Mouse (Mus musculus): ENCODE measurements around the gene Pth1r.
"Not testable (repeated sequence)": the region's sequence is repeated elsewhere in the genome, so short reads cannot be mapped to it uniquely, and the experiment has no call there.

The Pth1r gene

GRCm38 (mm10) chr9:110711996-110712395 lies 34.9 kb downstream of the Pth1r start:
- no peak for DNase-seq

DNA sequence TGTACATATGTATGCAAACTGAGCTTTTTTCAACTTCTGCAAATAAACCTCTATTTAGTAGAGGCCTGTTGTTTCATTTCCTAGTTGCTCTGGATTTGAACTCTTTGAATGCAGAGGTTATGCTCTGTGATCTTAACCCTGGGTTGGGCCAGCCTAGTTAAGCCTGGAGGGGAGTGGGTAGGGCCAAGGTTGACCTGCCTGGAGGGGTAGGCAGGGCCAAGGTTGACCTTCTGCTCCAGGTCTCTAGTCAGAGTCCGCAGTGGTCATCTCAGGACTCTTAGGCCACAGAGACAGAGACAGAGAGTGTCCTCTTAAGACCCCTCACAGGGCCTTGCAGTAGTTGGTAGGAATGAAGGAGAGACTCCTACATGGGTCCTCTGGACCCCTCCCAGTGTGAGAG lies 35.4 kb downstream of the Pth1r start:
- no peak for DNase-seq

- DNase-seq = peak; percentile 67
These were observed 37.2 kb downstream of the Pth1r start for GRCm38 (mm10) chr9:110709640-110710258.

GRCm38 (mm10) chr9:110706784-110707183 lies 40.2 kb downstream of the Pth1r start:
- no peak for DNase-seq

GRCm38 (mm10) chr9:110703951-110704350 lies 43.0 kb downstream of the Pth1r start:
- DNase-seq = no peak

DNA sequence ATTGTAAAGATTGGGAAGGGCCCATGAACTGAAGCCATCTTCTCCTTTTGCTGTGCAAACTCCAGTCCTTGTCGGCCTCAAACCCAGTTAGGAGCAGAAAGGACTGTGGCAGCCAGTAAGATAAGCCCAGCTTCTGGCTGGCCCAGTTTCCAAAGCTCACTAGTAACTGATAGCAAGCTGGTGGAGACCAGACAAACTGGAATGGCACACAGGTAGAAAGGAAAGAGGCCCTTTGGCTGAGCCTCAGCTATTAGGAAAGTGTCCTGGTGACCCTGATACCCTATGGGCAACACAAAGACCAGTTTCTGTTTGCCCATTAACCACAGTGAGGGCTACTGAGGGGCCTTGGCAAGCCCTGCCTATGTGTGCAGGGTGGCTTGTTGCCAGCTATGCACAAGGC lies 44.1 kb downstream of the Pth1r start:
- no peak for DNase-seq

GRCm38 (mm10) chr9:110701114-110702032 lies 45.6 kb downstream of the Pth1r start:
- DNase-seq = no peak

GRCm38 (mm10) chr9:110699574-110699973 lies 47.4 kb downstream of the Pth1r start:
- no peak for DNase-seq

DNA sequence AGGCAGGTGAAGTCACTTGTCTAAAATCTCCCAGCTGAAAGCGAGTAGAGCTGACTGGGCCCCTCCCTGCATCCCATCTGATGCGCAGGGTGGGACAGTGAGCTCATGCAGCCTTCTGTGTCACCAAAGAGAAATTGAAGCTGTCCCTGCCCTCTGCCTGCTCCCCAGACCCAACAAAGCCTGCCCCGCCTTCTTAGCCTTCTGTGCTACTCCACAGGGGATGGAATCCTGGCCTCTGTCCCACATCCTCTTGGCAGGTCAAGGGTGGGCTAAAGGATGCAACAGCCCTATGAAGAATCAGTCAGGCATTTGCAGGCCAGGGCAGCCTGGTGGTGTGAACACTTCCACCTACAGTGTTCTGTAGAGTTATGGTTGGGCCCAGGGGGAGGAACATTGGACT lies 49.5 kb downstream of the Pth1r start:
- DNase-seq = no peak

DNA sequence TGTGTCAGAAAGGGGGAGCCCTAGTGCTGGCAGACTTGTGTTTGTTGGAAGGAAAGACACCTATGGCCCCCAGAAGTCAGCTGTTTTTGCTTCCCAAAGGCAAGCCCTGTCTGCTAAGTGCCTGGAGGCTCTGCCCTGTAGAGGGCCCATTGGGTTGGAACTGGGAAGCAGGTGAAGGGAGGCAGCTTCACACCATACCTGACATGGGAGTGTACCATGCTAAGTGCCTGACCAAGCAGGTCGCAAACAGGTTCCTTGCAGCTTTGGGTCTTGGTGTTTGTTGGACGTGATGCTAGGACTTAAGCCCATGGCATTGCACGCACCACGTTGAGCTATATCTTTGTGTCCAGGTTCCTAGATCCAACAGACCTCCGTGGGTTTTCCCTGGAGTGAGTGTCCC lies 50.5 kb downstream of the Pth1r start:
- DNase-seq = no peak

DNA sequence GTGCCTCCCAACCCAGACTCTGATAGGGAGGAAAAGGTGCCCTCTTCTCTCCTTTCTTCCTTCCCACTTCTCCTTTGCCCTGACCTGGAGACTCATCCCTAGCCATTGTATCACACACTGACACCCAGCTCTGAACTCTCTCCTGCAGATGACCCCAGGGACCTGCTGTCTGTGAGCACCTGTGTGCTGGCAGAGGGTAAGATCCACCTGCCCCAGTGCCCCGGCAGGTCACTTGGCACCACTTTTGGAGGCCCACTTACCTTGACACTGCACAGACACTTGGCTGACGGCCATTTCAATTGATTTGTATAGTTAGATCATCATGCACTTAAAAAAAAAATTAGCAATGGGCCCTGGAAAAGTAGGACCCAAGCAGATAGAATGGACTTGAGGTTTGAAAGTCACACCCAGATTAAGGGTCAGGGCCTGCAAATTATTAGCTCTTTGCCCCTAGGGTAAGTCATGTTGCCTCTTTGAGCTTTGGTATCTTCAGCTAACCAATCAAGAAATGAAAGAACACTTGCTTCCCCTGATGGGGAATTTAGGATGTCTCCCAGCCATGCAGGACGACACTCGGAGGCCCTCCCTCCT lies 51.7 kb downstream of the Pth1r start:
- DNase-seq = no peak

DNA sequence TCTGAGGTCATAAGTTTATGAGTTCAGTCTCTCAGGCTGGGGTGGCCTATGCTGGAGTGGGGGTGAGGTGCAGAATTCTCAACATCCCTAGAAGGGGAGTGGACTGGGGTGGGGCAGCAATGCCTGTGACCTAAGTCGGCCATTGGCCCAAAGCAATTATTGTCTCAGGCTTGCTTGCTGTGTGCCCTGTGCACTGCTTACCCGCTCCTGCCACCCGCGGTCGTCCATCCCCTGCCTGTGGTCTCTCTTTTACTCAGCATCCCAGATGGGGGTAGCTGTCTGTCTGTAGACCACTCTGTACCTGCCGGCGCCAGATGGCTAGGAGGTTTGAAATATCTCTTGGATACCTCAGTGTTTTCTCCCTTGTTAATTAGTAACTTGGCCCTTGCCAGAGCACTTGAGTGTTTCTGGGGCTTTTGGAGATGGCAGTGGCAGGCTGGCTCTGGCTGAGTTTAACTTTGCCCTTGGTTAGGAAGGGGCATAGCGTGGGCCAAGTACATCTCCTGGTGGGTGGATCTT lies 57.6 kb downstream of the Pth1r start:
- no peak for DNase-seq

DNA sequence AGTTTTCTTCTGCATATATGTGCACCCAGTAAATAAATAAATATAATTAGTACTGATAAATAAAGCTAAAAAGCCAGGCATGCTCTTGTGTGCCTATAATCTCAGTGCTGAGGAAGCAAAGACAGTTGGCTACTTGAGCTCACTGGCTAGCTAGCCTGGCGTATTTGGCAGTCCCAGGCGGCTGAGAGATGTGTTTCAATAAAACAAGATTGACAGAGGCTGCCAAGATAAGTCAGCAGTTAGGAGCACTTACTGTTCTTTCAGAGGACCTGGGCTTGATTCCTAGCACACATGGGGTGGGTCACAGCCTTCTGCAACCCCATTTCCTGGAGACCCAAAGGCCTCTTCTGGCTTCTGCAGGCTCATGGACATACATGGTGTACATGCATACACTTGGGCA lies 59.1 kb downstream of the Pth1r start:
- DNase-seq = no peak

- no peak for DNase-seq
These were observed 59.9 kb downstream of the Pth1r start for GRCm38 (mm10) chr9:110687061-110687460.

DNA sequence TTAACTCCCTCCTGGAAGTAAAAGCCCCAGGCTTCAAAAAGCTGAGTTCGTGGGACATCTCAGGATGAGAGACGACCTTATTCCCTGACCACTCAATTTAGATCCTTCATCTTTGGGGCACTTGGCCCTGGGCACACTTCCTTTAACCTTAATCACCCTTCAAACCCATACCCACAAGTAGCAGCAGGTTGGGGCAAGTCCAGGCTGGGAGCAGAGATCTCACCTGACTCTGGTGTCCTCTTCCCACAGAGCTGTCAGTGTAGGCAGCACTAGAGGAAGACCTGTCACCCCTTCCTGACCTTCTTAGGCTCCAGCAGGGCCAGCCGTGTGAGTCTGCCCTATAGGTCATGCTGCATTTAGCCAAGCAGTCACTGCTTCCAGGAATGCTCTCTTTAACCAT lies 60.5 kb downstream of the Pth1r start:
- DNase-seq = no peak

- no peak for DNase-seq
These were observed 61.4 kb downstream of the Pth1r start for GRCm38 (mm10) chr9:110685591-110685990.

GRCm38 (mm10) chr9:110685187-110685586 lies 61.8 kb downstream of the Pth1r start:
- DNase-seq = no peak

- peak; percentile 81 for DNase-seq
These were observed 62.7 kb downstream of the Pth1r start for GRCm38 (mm10) chr9:110684100-110684831.

DNA sequence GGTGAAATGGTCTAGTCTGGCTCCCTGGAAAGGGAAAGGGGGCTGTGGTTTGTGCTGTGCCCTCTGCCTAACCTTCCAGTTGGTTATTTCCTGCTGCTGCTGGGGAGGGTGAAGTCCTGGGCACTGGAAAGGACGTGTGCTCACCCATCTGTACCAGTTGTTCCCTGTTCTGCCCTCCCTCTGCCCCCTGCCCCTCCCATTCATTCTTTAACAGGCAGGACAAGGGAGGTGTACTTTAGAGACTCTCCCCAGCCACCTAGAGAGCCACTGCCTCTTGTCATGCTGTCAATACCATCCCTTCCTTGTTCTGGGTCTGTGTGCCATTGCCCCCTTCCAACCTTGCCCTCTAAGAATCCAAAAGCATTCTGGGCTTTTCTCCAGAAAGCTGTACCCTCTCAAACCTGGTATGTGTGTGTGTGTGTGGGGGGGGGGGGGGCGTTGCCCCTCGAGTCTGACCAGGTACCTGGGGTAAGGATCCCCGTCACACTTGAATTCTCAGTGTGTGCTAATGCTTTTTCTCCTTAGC lies 63.3 kb downstream of the Pth1r start:
- DNase-seq = no peak

DNA sequence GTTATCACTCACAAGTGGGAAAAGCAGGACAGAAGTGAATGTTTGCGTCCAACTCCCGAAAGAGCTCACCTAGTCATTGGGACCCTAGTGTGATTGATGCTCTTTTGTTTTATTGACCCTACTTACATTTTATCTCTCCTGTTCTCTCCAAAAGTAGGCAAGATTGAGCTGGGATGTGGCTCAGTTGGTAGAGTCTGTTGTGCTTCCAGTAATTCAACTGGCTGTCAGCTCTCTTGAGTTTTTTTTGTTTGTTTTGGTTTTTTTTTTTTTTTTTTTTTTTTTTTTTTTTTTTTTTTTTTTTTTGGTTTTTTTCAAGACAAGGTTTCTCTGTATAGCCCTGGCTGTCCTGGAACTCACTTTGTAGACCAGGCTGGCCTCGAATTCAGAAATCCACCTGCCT lies 64.2 kb downstream of the Pth1r start:
- not testable (repeated sequence) for DNase-seq

- DNase-seq = no peak
These were observed 64.7 kb downstream of the Pth1r start for GRCm38 (mm10) chr9:110682255-110682654.

DNA sequence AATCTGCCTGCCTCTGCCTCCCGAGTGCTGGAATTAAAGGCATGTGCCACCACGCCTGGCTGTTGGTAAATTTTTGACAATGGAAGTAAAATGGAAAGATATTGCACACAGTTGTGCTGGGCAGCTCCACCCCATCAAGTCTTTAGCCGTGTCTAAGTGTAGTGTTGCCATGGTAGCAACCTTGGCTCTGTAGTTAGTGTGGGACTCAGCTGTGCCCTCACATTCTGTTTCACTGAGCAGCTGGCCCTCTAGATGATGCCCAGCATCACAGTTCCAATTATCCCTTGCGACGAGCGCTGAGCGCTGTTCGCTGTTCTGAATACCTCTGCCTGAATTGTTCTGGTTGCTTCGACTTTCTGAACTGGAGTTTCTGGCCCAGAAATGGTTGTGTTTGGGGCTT lies 65.1 kb downstream of the Pth1r start:
- DNase-seq = no peak

Measured in cerebellum, adult 11 months (tissue).